Mouse (Mus musculus) urinary bladder, postnatal 4 days (tissue): ENCODE measurements around the gene Micall1.

Experiments used
- DNase-seq, 2 experiments: peaks; one replicate each; pipeline ENCODE4 v3.0.0; 2021 to 2022; ENCODE audit warnings: low spot score in 2 of 2

Gene Micall1

DNA sequence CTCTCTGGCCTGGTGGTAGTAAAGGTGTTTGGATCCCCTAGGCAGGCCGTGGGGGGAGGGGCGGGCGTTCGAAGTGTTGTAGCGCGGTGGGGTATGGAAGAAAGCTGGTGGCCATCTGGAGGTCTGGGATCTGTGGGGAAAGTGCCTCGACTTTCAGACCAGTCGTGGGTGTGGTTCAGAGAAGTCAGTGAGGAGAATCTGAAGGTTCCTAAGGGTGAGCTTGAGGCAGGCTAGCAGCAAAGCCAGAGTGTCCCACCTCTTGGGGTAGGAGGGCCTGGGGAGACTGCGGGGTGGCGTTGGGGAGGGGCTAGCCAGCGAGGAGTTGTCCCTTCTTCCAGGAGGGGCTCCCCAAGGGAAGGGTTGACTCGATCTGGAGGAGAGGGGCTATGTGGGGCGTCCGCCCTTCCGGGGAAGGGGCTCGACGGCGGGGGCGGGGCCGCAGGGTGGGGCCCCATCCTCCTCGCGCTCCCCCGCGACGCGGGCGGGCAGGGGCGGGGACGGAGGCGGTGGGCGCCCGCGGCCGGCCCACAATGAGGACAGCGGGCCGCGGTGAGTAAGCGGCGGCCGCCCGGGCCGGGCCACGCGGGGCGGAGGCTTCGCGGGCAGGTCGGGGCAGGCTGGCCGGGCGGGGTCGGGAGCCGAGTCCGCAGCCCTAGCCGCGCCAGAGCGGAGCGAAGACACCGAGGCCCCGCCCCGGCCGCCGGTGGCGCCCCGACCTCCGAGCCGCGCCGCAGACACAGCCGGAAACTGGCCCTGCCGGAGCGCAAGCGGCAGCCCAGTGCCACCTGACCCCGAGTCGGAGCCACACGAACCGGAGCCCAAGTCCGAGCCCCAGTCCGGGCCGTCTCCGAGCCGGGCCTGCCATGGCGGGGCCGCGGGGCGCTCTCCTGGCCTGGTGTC, at the start of gene Micall1:
Gene Micall1, plus strand, starts transcription at position 478 of the 900 bp plus-strand sequence.
- DNase-seq, result peak; percentile 78 to 80

DNA sequence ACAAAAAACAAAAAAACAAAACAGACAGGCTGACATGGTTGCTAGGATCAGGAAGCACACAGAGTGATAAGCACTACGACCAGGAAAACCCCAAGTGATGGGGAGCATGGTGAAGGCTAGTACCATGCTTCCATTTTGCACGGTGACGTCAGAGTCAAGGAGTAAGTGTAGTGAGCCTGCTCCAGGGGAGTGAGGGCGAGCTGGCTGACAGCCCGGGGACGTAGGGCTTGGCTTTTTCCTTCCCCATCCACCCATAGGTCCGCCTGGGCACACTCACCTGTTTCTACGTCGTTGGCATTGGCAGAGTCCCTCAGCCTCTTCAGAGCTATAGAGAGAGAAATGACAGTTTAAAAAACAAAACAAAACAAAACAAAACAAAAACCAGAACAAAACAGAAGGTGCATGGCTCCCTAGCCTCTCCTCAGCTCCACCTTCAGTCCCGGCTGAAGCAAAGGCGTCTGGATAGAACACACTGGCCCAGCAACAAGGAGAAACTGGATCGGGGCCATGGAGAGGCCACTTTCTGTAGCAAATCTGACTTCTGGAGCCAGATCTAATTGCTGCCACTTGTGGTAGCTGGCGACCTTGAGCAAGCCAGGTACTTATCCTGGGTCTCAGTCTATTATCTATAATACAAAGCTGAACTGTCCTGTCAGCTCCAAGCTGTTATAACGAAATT, 47.7 kb upstream of the Micall1 start:
- DNase-seq, result no peak

DNA sequence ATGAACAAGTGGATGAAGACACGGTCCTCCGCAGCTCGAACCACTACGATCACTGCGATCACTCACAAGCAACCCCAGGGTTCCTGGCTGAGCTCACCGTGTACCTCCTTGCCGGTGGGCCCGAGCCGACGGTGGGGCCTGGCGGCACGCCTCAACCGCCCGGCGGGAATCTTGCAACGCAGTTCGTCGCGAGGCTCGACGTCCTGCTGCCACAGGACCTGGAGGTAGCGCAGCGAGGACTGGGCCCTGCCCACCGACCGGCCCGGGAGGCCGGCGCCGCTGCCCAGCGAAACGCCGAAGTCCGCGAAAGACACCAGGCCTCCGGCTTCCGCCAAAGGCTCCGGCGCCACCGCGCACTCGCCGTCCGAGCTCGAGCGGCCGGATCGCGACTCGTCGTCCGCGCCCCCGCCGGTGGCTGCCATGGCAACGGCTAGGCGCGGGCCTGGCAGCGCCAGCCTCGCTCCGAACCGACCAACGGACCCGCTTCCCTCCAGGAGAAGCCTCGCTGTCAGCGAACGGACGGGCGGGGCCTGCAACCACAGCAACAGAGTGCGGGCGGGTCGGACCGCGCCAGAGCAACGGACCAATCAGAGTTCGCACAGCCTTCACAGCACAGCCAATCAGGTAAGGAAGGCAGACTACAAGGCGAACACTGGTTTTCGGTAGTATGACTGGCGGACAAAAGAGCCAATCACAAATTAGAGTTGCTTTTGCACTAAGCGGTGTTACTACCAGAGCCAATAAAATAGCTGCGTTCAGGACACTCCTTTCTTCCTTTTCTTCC, 46.1 kb upstream of the Micall1 start, which contains the start of gene Ankrd54:
Gene Ankrd54, minus strand, starts transcription at position 518 of the 784 bp plus-strand sequence.
- peak; percentile 96 to 97 for DNase-seq

DNA sequence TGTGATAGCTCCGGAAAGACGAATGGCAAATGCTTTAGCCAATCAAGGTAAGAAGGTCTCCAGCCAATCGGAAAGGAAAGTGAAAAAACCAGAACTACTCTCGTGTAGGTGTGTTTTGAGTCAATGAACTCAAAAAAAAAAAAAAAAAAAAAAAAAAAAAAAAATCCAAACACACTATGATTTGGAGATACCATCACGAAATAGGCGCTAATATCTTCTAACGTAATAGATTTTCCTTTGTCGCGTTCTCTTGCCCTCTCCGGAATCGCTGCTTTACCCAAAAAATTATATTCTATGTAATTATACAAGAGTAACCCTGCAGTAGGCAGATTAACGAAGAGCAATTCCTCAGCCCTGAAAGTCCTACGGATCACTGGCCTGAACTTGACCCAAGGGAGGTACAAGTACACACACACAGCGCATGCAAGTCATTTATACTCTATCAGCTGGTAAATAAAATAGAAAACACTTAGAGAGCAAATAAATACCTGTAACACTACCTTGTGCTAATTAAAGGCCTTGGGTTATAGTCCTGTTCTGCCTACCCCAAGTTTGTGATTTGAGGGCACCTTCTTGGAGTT, 45.4 kb upstream of the Micall1 start:
- no peak for DNase-seq

DNA sequence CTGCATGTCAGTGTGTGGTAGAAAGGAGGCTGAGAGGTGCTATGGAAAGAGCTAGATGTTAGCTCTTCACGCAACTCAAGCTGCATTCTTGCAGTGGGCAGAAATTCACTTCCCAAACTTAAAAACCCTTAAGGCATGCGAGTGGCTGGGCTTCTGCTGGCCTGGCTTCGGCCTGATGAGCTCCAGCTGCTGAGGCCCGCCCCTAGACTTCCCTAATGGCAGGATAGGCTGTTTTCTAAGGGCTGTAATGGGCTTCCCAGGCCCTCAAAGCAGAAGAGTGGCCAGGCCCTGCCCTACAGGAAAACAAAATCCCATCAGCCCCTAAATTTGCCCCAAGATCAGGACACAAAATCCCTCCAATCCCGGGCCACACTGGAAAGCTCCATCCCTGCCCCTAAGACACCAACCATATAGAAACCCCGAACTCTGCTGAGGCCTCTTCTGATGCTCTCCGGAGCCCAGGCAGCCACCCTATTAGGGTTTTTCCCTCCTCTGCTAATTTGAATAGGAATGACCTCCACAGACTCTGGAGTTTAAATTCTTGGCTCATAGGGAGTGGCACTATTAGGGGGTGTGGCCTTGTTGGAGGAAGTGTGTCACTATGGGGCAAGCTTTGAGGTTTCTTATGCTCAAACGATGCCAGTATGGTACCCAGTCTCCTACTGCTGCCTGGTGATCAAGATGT, 43.5 kb upstream of the Micall1 start:
- peak in 1 of 2 experiments; percentile 44 for DNase-seq

DNA sequence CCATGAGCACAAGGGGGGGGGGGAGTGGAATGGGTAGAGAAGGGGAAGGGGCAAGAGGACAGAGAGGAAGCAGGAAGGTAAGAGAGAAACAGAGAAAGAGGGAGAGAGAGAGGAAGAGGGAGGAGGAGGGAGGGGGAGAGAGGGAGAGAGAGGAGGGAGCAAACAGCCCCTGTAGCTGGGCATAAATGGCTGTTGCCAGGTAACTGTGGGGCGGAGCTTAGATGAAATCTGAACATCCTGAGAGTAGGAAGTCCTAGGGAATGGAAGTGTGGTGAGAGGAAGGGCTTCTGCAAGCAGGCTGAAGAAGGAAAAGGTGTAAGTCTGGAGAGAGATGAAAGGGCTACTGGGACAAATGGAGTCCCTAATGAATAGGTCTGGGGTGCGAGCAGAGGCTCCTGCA, 42.4 kb upstream of the Micall1 start:
- DNase-seq, result no peak

DNA sequence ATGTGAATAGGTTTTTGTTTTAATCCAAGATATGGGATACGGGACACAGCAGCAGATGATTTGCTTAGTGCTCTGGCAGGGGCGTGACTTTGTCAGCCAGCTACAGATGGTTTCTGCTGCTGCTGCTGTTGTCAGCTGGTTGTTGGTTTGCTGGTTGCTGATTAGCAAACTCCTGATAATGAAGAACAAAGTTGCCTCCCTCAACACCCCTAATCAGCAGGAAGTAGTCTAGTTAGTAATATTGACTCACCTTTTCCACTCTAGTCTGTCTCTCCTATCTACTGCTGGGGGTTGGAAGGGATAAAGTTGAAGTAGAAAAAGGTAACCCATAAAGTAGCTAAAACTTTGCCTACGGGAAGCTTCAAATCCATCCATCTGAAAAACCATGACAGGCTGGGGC, 41.1 kb upstream of the Micall1 start:
- no peak for DNase-seq

DNA sequence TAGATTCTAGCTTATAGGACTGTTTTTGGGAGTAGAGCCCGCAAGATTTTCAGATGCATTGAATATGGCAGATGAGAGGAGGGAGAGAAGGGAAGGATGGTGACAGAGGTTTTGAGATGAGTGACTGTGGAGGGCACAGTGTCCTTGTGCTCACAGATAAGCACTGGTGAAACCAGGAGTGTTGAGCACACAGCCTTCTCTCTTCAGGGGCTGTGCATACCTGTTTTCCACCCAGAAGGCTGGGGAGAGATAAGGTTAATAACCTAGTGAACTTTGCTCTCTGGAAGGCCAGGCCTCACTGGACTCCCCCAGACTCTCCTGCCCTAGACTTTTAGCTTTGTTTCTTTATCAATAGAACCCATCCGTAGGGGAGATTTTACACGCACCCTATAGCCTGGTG, 40.3 kb upstream of the Micall1 start:
- no peak for DNase-seq

DNA sequence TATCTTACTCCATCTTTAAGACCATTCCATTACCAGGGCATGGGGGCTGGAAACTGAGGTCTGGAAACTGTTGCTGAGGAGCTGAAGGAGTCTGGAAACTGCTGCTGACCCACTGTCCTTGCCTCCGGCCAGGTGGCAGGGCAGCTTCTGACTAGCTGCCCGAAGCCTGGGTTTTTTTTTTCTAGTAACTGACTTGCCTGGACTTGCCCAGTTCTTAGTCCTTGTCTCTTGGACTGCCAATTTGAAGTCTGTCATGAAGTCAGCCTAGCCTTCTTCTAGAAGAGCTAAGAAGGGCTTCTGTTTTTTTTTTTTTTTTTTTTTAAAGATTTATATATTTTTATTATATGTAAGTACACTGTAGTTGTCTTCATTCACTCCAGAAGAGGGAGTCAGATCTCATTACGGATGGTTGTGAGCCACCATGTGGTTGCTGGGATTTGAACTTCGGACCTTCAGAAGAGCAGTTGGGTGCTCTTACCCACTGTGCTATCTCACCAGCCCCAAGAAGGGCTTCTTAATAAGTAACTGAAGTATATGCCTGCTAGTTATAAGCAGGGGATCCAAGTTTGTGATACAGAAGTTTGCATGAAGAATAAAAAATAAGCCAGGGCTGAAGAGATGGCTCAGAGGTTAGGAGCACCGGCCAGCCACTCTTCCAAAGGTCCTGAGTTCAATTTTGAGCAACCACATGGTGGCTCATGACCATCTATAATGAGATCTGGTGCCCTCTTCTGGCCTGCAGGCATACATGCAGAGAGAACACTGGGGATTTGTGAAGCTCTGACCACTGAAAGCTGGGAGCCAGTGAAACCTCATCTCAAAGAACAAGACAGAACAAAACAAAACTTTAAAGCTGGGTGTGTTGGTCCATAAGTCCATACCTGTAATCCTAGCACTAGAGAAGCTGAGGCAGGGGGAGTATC, 37.3 kb upstream of the Micall1 start:
- DNase-seq, result no peak

DNA sequence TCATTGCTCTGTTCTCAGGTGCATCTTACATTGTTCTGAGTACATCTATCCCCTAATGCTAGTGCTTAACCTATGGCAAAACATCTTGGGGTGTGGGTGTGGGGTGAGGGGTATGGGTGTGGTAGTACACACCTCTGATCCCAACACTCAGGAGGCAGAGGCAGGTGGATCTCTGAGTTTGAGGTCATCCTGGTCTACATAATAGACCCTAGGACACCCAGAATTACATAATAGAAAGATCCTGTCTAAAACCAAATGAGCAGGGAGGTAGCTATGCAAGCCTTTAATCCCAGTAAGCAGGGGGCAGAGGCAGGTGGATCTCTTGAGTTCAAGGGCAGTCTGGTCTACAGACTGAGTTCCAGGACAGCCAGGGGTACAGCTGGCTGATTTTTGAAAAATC, 34.9 kb upstream of the Micall1 start:
- DNase-seq, result no peak

DNA sequence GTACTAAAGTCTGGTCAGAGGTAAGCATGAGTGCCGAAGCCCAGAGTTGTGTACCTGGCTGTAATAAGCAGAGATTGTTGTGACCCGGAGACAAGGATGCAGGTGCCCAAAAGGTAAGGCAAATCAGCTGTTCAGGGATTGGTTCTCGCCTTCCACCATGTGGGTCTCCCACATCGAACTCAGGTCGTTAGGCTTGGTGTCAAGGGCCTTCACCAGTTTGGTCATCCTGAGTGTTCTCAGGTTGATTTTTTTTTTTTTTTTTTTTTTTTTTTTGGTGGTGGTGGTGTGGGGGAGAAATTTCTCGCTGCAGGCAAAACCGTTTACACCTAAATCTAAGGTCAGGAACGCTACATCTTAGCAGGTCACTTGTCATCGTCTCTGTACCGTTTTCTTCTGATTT, 34.3 kb upstream of the Micall1 start:
- DNase-seq, result no peak

DNA sequence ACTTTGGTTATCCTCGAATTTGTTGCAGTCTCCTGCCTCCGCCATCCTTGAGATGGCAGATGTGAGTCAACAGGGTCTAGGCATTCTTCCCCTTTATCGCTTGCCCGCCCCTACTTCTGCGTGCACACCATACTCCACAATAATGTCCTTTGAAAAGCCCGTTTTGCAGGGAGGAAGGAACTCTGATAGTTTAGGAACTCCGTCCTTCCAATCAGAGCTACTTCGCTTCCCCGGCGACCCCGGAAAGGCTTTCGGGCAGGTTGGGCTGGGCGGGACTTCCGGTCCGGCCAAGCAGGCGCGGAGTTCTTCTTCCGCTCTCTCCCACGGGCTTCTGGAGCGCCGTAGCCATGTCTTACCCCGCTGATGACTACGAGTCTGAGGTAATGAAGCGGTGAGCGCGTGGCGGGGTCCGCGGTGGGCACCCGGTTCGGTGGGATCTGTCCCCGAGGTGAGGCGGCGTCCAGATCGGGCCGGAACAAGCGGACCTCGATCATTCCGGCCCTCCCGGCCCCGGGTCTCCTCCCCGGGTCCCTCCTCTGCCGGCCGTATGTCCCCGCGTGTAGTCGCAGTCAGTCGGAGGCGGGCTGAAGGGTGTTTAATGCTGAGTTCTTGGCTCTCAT, 33.7 kb upstream of the Micall1 start, which contains the start of gene Eif3l:
Gene Eif3l, plus strand, starts transcription at position 267 of the 620 bp plus-strand sequence.
- peak; percentile 80 to 87 for DNase-seq

DNA sequence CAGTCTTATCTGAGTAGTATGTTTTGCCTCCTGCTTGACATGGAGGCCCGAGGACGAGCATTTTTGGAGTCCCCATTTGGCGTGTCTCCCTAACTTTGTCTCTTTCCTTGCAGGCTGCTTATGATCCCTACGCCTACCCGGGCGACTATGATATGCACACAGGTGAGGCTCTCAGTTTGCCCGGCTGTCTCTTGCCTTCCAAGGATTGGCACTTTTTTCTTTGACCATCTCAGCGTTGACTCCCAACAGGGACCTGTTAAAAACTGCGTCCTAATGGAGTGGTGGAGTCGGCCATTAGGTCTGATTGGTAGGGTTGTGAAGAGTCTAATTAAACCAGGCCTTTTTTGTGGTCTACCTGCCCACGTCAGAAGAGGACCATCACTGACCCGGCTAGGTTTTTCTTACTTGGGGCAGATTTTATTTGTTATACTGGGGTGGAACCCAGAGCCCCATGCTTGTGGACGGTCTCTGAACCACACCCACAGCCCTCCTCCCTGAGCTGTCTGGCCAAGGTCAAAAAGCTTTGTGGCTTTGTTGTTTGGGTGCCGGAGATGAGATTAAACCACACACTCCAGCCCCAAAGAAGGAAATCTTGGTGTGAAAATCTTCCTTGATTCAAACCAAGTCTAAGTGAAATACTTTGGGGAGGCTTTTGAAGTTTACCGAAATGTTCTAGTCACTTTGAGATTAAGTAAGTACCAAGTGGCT, 32.9 kb upstream of the Micall1 start:
- no peak for DNase-seq

DNA sequence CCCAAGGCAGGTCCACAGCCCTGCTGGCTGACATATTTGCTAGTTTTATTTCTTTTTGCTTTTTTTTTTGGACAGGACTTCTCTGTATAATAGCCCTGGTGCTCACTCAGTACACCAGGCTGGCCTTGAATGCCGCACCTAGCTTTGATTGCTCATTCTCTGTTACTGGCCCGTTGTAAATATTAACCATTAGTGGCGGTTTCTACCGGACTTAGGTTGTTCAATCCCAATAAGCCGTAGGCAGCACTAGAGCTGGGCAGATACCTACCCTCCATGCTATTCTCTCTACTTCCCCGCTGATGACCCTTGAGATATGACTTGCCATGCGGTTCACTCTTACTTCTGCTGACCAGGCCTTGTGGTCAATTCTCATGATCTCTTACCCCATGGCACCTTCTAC, 29.1 kb upstream of the Micall1 start:
- DNase-seq, result no peak

DNA sequence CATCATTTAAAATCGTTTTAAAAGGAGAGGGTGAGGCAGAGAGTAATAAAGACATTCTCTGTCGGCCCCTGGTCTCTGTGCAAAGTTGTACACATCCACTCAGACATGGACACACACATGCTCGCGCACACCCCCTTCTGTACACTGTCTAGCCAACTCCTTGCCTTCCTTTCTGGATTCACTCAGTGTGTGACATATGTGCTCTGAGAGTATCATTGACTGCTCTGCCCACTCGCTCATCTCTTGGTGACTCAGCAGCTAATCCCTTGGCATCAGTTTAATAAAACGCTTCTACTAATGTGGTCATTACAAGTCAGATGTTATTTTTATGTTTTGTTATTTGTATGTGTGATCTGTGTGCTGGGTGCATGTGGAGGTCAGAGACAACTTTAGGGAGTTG, 16.4 kb upstream of the Micall1 start:
- DNase-seq, result no peak

DNA sequence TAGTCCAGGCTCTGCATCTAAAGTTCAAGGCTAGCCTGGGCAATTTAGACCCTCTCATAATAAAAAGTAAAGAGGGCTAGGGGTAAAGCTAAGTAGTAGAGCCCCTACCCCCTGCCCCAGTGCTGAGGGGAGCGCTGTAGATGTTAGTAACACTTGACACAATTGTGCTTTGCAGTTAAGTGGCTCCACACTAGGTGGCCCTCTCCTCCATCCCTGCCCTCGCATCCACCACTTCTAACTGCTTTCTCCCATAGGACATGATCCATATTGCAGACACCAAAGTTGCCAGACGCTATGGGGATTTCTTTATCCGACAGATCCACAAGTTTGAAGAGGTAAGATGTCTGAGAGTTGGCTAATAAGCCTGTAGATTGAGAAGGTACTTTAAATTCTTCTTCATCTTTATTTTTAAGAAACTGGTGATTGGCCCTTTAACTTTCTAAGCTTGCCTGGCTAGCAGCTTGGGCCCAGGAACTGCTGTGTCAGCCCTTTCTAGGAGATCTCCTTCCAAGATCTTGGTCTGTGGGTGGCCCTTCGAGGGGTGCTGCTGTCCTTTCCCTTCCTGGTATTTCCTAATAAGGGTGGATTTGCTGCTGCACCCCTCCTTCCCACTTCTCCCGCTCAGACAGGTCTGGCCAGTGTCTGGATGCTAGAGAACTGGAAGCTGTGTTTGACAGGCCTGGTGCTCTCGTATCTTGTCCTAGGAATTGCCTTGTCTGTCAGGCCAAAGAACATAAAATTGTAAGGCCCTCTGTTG, 15.4 kb upstream of the Micall1 start:
- DNase-seq, result peak in 1 of 2 experiments; percentile 48

DNA sequence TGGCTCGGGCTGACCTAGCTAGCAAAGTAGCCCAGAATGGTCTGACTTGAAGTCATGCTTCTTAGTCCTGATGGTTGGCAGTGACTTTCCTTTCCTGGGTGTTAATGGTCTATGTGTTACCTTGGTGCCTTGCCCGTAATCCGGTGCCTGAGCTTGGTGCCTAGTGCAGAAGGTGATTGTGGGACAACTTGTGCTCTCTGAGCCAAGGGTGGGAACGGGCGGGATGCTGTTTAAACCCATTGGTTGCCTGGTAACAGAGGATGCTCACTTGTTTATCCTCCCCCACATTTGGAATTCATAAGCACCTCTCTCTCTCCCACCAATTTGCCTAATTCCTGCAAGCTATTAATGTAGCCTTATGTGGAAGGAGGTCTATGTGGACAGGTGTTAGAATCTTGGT, 13.2 kb upstream of the Micall1 start:
- no peak for DNase-seq

DNA sequence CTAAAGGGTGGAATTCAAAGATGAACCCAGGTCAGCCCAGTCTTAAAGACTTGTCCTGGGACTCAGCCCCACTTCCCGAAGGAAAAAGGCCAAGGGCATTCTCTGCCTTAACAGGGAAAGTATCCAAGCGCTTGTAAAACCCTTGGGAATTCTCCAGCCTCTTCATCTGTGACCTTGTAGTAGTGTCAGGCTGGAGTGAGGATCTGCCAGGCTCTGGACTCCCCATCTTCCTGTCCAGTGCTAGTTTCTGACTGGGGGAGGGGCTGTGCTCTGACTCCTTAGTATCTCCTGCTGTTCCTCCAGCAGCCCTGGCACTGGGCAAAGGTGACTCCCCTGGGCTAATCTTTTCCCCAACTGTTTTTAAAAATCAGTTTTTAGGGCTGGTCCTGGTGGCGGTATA, 12.1 kb upstream of the Micall1 start:
- DNase-seq, result no peak
